11 mouse cellular contexts compared by ENCODE assay signal in the genomic region with DNA sequence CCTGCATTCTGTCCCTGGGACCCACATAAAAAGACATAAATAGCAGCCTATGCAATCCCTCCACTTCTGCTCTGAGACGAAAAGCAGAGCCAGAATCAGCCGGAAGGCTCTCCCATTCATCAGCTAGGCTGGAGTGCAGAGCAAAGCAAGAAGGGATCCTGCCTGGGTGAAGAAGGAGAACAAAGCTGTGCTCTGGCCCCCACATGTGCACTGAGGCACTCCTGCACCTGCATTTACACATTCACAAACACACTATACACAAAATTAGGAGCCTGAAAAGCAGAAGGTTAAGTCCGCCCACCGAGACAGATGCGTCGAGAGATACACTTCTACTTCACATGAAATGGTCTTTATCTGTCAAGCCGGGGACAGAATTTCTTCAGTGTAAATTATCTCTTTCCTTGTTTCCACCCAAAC. TPM values are rescaled to one million over a fixed set of nuclear protein-coding genes. Genes with fewer than 3 reads are reported as not detected.
DNase-seq lines count a peak whose midpoint lies in the region; ATAC-seq and TF ChIP-seq lines count a peak whose summit lies in the region.
"Had no signal": no experiment of that assay in that cellular context is flagged by ENCODE, and none has a peak within 500 bp of the region (broad histone marks: within the 10 kb centered on the region; RNA-seq: fewer than 3 reads in every experiment).

No protein-coding gene starts in this region.

- peak overlapping the region; percentile 93 for H3K27ac ChIP-seq in heart, embryonic 13.5 days (replicated peaks)
- H3K27ac ChIP-seq in midbrain, embryonic 13.5 days: no peak overlapping the region
- H3K27ac ChIP-seq in kidney, embryonic 15.5 days: no peak overlapping the region

- TF ChIP-seq CTCF in brain, embryonic 14.5 days (IDR thresholded peaks at IDR 0.05; ENCODE audit: borderline replicate concordance, extremely low read depth, insufficient read depth, insufficient read length): no peak

- ATAC-seq in heart, embryonic 13.5 days (ENCODE audit: extremely low read depth, insufficient number of reproducible peaks, low FRiP score, low TSS enrichment): 0 out of 2 replicates have a peak, but pooled peaks have one; percentile 10
- ATAC-seq in megakaryocyte-erythroid progenitor cell, adult 5-6 weeks (replicated peaks; ENCODE audit: low FRiP score, low TSS enrichment, poor library complexity, severe bottlenecking): peak; percentile 84
- ATAC-seq in midbrain, embryonic 13.5 days: no peak
- no peak for ATAC-seq in kidney, embryonic 15.5 days (replicated peaks; ENCODE audit: low FRiP score)

- peak overlapping the region; percentile 64 for H3K9ac ChIP-seq in heart, embryonic 13.5 days
- no peak overlapping the region for H3K9ac ChIP-seq in midbrain, embryonic 13.5 days (replicated peaks)
- no peak overlapping the region for H3K9ac ChIP-seq in kidney, embryonic 15.5 days

- 38% methylated on average over 7 of the region's 7 CpGs for WGBS in heart, embryonic 13.5 days
- WGBS in midbrain, embryonic 13.5 days: 67% methylated on average over 7 of the region's 7 CpGs
- WGBS in kidney, embryonic 15.5 days: 77% methylated on average over 7 of the region's 7 CpGs

- H3K9me3 ChIP-seq in heart, embryonic 13.5 days: no peaks in the 10 kb centered on the region
- no peaks in the 10 kb centered on the region for H3K9me3 ChIP-seq in midbrain, embryonic 13.5 days
- no peaks in the 10 kb centered on the region for H3K9me3 ChIP-seq in kidney, embryonic 15.5 days (replicated peaks)

- TF ChIP-seq POLR2A in brain, embryonic 14.5 days (IDR thresholded peaks at IDR 0.05; ENCODE audit: borderline replicate concordance, extremely low read depth, insufficient read depth, insufficient read length, poor library complexity, severe bottlenecking): no peak

- peak overlapping the region; percentile 62 for H3K4me2 ChIP-seq in heart, embryonic 13.5 days
- H3K4me2 ChIP-seq in midbrain, embryonic 13.5 days (replicated peaks): no peak overlapping the region
- H3K4me2 ChIP-seq in kidney, embryonic 15.5 days: no peak overlapping the region

- H3K27me3 ChIP-seq in heart, embryonic 13.5 days (replicated peaks): no peaks in the 10 kb centered on the region
- 0 out of 2 replicates have a peak, but pooled peaks cover 4% of the 10 kb centered on the region for H3K27me3 ChIP-seq in midbrain, embryonic 13.5 days
- 0 out of 2 replicates have a peak, but pooled peaks cover 3% of the 10 kb centered on the region for H3K27me3 ChIP-seq in kidney, embryonic 15.5 days

- H3K4me1 ChIP-seq in heart, embryonic 13.5 days: peaks cover 53% of the 10 kb centered on the region
- no peaks in the 10 kb centered on the region for H3K4me1 ChIP-seq in midbrain, embryonic 13.5 days (replicated peaks)
- no peaks in the 10 kb centered on the region for H3K4me1 ChIP-seq in kidney, embryonic 15.5 days

- no peaks in the 10 kb centered on the region for H3K36me3 ChIP-seq in heart, embryonic 13.5 days
- no peaks in the 10 kb centered on the region for H3K36me3 ChIP-seq in midbrain, embryonic 13.5 days
- H3K36me3 ChIP-seq in kidney, embryonic 15.5 days: no peaks in the 10 kb centered on the region

- peak; percentile 23 for DNase-seq in kidney, adult 18-20 months
- DNase-seq in kidney, postnatal 14 days: no peak
- DNase-seq in brain, embryonic 14.5 days (ENCODE audit: low read depth): peak; percentile 55
- no peak for DNase-seq in adrenal gland, adult 2 months
- DNase-seq: cerebellum, adult 8-10 months; gastrocnemius, postnatal 25 days had no signal

- H3K4me3 ChIP-seq in heart, embryonic 13.5 days: peak overlapping the region; percentile 39
- no peak overlapping the region for H3K4me3 ChIP-seq in midbrain, embryonic 13.5 days (replicated peaks)
- H3K4me3 ChIP-seq in kidney, embryonic 15.5 days (replicated peaks): no peak overlapping the region

RNA-seq across cellular contexts. Expression of a gene that starts 1.0 kb away (rescaled TPM):
- polyA plus RNA-seq in brain, embryonic 14.5 days (2012; rRNA removed): 30.1 and 32.7 TPM in 2 replicates
- 45.7 and 49.0 TPM in 2 replicates for polyA plus RNA-seq in heart, embryonic 13.5 days (2015; fragmentation: Nextera tagmentation; extraction: Ambion mirVana)
- total RNA-seq in megakaryocyte-erythroid progenitor cell, adult 5-6 weeks (2014; fragmentation: Nextera tagmentation): 24.7 and 26.1 TPM in 2 replicates
- 14.4 and 20.7 TPM in 2 replicates for total RNA-seq in megakaryocyte-erythroid progenitor cell, adult 5-6 weeks (2017)
- 10 to 100 TPM; 55.3 to 61.6 TPM for total RNA-seq in adrenal gland, adult 2 months (2021)
- 14.2 and 15.7 TPM in 2 replicates for polyA plus RNA-seq in adrenal gland, adult 2 months (2012; rRNA removed)
- polyA plus RNA-seq in midbrain, embryonic 13.5 days (2015; fragmentation: Nextera tagmentation; extraction: Ambion mirVana): 40.8 and 44.3 TPM in 2 replicates
- polyA plus RNA-seq in kidney, embryonic 15.5 days (2015; fragmentation: Nextera tagmentation; extraction: Ambion mirVana): 76.3 and 78.1 TPM in 2 replicates

RNA-seq across cellular contexts. Expression of a gene that starts 26.4 kb away (rescaled TPM):
- 155 and 179 TPM in 2 replicates for polyA plus RNA-seq in brain, embryonic 14.5 days (2012; rRNA removed)
- 49.9 and 50.8 TPM in 2 replicates for polyA plus RNA-seq in heart, embryonic 13.5 days (2015; fragmentation: Nextera tagmentation; extraction: Ambion mirVana)
- 494 and 673 TPM in 2 replicates for total RNA-seq in megakaryocyte-erythroid progenitor cell, adult 5-6 weeks (2014; fragmentation: Nextera tagmentation)
- total RNA-seq in megakaryocyte-erythroid progenitor cell, adult 5-6 weeks (2017): 307 and 371 TPM in 2 replicates
- 10 to 100 TPM; 45.6 to 62.3 TPM for total RNA-seq in adrenal gland, adult 2 months (2021)
- 9.9 and 18.3 TPM in 2 replicates for polyA plus RNA-seq in adrenal gland, adult 2 months (2012; rRNA removed)
- 68.4 and 73.7 TPM in 2 replicates for polyA plus RNA-seq in midbrain, embryonic 13.5 days (2015; fragmentation: Nextera tagmentation; extraction: Ambion mirVana)
- 84.9 and 85.4 TPM in 2 replicates for polyA plus RNA-seq in kidney, embryonic 15.5 days (2015; fragmentation: Nextera tagmentation; extraction: Ambion mirVana)

RNA-seq across cellular contexts. Expression of a gene that starts 44.0 kb away (rescaled TPM):
- polyA plus RNA-seq in brain, embryonic 14.5 days (2012; rRNA removed): not detected in 2 replicates
- polyA plus RNA-seq in heart, embryonic 13.5 days (2015; fragmentation: Nextera tagmentation; extraction: Ambion mirVana): 0.13 and 0.20 TPM in 2 replicates
- total RNA-seq in megakaryocyte-erythroid progenitor cell, adult 5-6 weeks (2014; fragmentation: Nextera tagmentation): not detected in 2 replicates
- not detected in 2 replicates for total RNA-seq in megakaryocyte-erythroid progenitor cell, adult 5-6 weeks (2017)
- not detected for total RNA-seq in adrenal gland, adult 2 months (2021)
- polyA plus RNA-seq in adrenal gland, adult 2 months (2012; rRNA removed): not detected in 2 replicates
- polyA plus RNA-seq in midbrain, embryonic 13.5 days (2015; fragmentation: Nextera tagmentation; extraction: Ambion mirVana): 0.12 TPM in 1 of 2 replicates, not detected in the other
- polyA plus RNA-seq in kidney, embryonic 15.5 days (2015; fragmentation: Nextera tagmentation; extraction: Ambion mirVana): 0.30 and 0.35 TPM in 2 replicates
- total RNA-seq: gastrocnemius, postnatal 25 days; layer of hippocampus, adult 8-10 months had no signal

Comparison
In these comparisons a context has a peak if more than half of its experiments do, and no peak if none do; other contexts are left out.
1. DNase-seq: peak in kidney, adult 18-20 months (single experiment) and brain, embryonic 14.5 days (single experiment); none in kidney, postnatal 14 days (single experiment) and adrenal gland, adult 2 months (single experiment).
2. ATAC-seq: peak in heart, embryonic 13.5 days (single experiment) and megakaryocyte-erythroid progenitor cell, adult 5-6 weeks (single experiment); none in midbrain, embryonic 13.5 days (single experiment) and kidney, embryonic 15.5 days (single experiment).